Mouse (Mus musculus) stomach, embryonic 16.5 days (tissue): ENCODE measurements at regions not wholly inside any gene's neighbourhood (a gene's known extent, or its start where the extent isn't known, plus 50 kb on each side); places are given as distances from the start of the nearest gene placed in this dataset.
"Not testable (repeated sequence)": the region's sequence is repeated elsewhere in the genome, so short reads cannot be mapped to it uniquely, and the experiment has no call there.

Experiments
- ATAC-seq: fragments of 200-750 bp; cut with Nextera tagmentation; 2 replicates; pipeline ENCODE4 v1.8.0; 2017; ENCODE audit warnings: moderate number of reproducible peaks, moderate TSS enrichment; ENCODE audit not compliant: insufficient read depth, low FRiP score
- H3K27ac ChIP-seq: fragments of 300-500 bp; sonication (generic); 2 replicates; pipeline ENCODE4 v1.5.1; 2014; ENCODE audit warnings: low read length
- H3K27me3 ChIP-seq: fragments of 300-500 bp; sonication (generic); 2 replicates; pipeline ENCODE4 v1.6.1; 2014; ENCODE audit warnings: low read length, control low read depth, mixed read lengths; ENCODE audit not compliant: control insufficient read depth, insufficient read depth
- H3K36me3 ChIP-seq: fragments of 300-500 bp; sonication (generic); 2 replicates; pipeline ENCODE4 v1.6.1; 2014; ENCODE audit warnings: low read length; ENCODE audit not compliant: control insufficient read depth, insufficient read depth
- H3K4me1 ChIP-seq: fragments of 300-500 bp; sonication (generic); 2 replicates; pipeline ENCODE4 v1.6.1; 2014; ENCODE audit warnings: low read length, control low read depth, mixed read lengths; ENCODE audit not compliant: control insufficient read depth, insufficient read depth
- H3K4me2 ChIP-seq: fragments of 300-500 bp; sonication (generic); 2 replicates; pipeline ENCODE4 v1.6.1; 2014; ENCODE audit warnings: low read depth, low read length, mixed read lengths
- H3K4me3 ChIP-seq: fragments of 300-500 bp; sonication (generic); replicated peaks from 2 replicates; pipeline ENCODE4 v1.5.1; 2014; ENCODE audit warnings: mild to moderate bottlenecking, low read length
- H3K9ac ChIP-seq: fragments of 300-500 bp; sonication (generic); 2 replicates; pipeline ENCODE4 v1.6.1; 2014; ENCODE audit warnings: low read length
- H3K9me3 ChIP-seq: fragments of 300-500 bp; sonication (generic); replicated peaks from 2 replicates; pipeline ENCODE4 v1.6.1; 2016; ENCODE audit warnings: low read length, control low read depth; ENCODE audit not compliant: control insufficient read depth
- WGBS: fragments of 180-500 bp; shearing (Covaris S2); extraction: QIAGEN DNeasy Blood & Tissue Kit; methylation state at CpG from one replicate; pipeline ENCODE4 v1.1.7; 2014; 5-methylcytosine and 5-hydroxymethylcytosine counted together

DNA sequence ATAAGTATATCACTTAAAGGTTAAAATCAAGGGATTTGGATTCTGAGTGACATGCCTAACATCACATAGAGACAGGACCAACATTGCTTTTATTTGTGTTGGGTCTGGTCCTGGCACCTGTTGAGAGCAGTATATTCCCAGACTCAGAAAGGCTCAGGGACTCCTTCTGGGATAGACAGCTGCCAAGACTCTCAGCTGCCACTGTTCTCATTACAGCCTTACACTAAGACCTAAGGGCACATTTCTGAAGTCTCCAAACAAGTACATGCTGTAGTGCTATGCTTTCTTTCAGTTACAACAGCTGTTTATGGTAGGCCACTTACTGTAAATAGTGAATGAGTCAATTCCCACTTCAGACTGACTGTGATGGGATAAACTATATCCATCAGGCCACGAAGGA lies 77.7 kb upstream of the Fam13a start:
- Histone ChIP-seq H3K9me3 (no peaks in the 10 kb centered on the region), H3K27ac (no peak overlapping the region), H3K9ac (no peak overlapping the region), H3K4me1 (no peaks in the 10 kb centered on the region), H3K27me3 (no peaks in the 10 kb centered on the region), H3K36me3 (no peaks in the 10 kb centered on the region), H3K4me2 (no peak overlapping the region), H3K4me3 (no peak overlapping the region)
- 50% methylated on average over 1 of the region's 1 CpGs for WGBS
- peak; percentile 25; the same call in 1 of the 2 replicates for ATAC-seq

DNA sequence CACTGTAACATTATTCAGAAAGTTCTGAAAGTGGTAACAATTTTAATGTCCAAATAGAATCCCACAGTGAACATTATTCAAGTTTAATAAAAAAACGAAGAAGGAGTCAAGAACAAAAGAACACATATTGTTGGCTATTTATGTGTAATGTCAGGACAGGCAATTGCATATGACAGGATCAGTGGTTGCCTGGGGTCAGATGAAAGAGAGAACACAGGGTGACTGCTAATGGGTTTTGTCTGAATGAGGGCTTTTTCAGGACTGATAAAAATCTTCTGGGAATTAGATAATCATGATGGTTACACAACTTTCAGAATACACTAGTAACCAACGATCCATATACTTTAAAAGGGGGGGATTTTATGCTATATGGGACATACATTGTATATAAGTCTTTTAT lies 79.6 kb upstream of the Fam13a start:
- no peaks in the 10 kb centered on the region for H3K36me3 ChIP-seq
- H3K27ac ChIP-seq: no peak overlapping the region
- ATAC-seq: no peak
- H3K9ac ChIP-seq: no peak overlapping the region
- no peaks in the 10 kb centered on the region for H3K4me1 ChIP-seq
- no peak overlapping the region for H3K4me2 ChIP-seq
- H3K9me3 ChIP-seq: no peaks in the 10 kb centered on the region
- 43% methylated on average over 2 of the region's 2 CpGs for WGBS
- no peaks in the 10 kb centered on the region for H3K27me3 ChIP-seq
- no peak overlapping the region for H3K4me3 ChIP-seq

DNA sequence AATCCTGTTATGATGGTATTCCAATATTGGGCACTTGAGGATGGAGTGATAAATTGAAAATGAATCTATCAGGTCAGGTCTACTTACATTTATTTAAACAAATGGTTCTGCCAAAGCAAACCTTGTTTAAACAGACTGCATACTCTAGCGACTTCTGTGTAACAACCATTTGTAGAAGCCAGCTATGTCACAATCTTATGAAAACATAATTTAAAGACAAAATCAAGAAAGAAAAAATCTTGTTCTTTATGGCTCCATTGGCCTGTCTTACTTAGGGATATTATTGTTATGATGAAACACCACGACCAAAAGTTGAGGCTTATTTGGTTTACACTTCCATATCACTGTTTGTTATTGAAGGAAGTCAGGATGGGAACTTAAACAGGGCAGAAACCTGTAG lies 80.1 kb upstream of the Fam13a start:
- H3K4me1 ChIP-seq: no peaks in the 10 kb centered on the region
- no peaks in the 10 kb centered on the region for H3K27me3 ChIP-seq
- no peak overlapping the region for H3K9ac ChIP-seq
- H3K4me3 ChIP-seq: no peak overlapping the region
- no peak overlapping the region for H3K4me2 ChIP-seq
- no peaks in the 10 kb centered on the region for H3K9me3 ChIP-seq
- no peak overlapping the region for H3K27ac ChIP-seq
- ATAC-seq: no peak
- 15% methylated on average over 2 of the region's 2 CpGs for WGBS
- H3K36me3 ChIP-seq: no peaks in the 10 kb centered on the region

DNA sequence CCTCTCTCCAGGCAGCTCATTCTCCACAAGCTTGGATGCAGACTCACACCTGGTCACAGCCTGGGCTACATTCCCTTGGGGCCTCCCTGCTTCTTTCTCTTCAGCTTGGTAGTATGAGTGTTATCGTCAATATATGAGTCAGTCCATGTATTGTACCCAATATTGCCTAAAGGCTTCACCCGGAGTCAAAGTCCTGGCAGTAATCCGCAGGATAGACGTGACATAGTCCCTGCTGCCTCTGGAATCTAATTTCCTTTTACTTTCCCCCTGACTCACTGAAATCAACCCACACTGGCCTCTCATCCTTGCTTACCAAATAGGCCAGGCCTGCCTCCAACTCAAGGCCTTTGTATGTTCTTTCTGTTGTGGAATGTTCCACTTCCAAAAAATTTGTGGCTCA lies 83.8 kb upstream of the Fam13a start:
- no peak overlapping the region for H3K27ac ChIP-seq
- ATAC-seq: peak; percentile 13; the same call in 1 of the 2 replicates

DNA sequence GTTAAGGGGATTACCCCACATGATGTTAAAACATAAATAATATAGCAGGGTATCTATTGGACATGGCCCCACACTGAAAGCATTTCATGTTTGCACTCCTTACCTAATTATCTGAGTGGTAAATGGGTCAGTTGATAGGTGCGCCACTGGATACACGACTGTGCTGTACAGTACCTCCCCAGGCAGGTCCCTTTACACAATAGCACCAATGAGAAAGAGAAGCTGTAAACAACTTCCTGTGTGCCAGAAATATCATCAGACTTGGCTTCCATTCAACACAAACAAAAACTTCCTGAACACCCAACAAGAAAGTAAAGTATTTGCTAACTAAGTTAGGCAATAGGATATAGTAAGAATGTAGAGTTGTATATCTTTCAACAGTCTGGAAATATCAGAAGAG lies 76.3 kb upstream of the Tigd2 start:
- Histone ChIP-seq H3K4me3 (no peak overlapping the region), H3K36me3 (no peaks in the 10 kb centered on the region), H3K4me2 (no peak overlapping the region), H3K4me1 (no peaks in the 10 kb centered on the region), H3K9me3 (no peaks in the 10 kb centered on the region), H3K9ac (no peak overlapping the region), H3K27me3 (no peaks in the 10 kb centered on the region), H3K27ac (no peak overlapping the region)
- WGBS: 44% methylated on average over 2 of the region's 2 CpGs
- no peak for ATAC-seq

More for the DNA sequence above, 83.8 kb upstream of the Fam13a start:
- no peak overlapping the region for H3K4me2 ChIP-seq
- no peak overlapping the region for H3K4me3 ChIP-seq
- no peak overlapping the region for H3K9ac ChIP-seq
- no peaks in the 10 kb centered on the region for H3K36me3 ChIP-seq
- WGBS: 80% methylated on average over 4 of the region's 4 CpGs
- no peaks in the 10 kb centered on the region for H3K27me3 ChIP-seq
- no peaks in the 10 kb centered on the region for H3K9me3 ChIP-seq
- no peaks in the 10 kb centered on the region for H3K4me1 ChIP-seq

DNA sequence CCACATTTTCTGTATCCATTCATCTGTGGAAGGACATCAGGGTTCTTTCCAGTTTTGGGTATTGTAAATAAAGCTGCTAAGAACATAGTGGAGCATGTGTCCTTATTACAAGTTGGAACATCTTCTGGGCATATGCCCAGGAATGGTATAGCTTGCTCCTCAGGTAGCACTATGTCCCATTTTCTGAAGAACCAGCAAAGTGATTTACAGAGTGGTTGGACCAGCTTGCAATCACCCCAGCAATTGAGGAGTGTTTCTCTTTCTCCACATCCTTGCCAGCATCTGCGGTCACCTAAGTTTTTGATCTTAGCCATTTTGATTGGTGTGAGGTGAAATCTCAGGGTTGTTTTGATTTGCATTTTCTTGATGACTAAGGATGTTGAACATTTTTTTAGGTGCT lies 74.9 kb upstream of the Tigd2 start:
- H3K27me3 ChIP-seq: not testable (repeated sequence)
- WGBS: 88% methylated on average over 1 of the region's 1 CpGs

DNA sequence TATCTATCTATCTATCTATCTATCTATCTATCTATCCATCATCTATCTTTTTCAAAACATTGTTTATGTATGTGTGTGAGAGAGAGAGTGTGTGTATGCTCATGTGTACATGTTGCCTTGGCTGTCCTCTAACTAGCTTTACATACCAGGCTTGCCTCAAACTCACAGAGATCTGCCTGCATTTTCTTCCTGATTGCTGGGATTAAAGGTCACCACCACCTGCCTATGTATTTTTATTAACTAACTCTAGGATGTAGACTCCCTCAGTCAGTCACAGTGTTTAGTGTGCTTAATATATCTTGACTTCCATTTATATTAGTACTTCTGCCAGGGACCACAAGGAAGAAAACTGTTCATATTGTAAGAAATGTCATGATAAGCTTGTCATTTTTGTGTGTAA lies 69.0 kb upstream of the Tigd2 start:
- Histone ChIP-seq H3K4me1 (no peaks in the 10 kb centered on the region), H3K36me3 (no peaks in the 10 kb centered on the region), H3K27ac (no peak overlapping the region), H3K4me3 (no peak overlapping the region), H3K27me3 (no peaks in the 10 kb centered on the region), H3K9me3 (no peaks in the 10 kb centered on the region), H3K9ac (no peak overlapping the region), H3K4me2 (no peak overlapping the region)
- ATAC-seq: no peak

More for the DNA sequence above, 74.9 kb upstream of the Tigd2 start:
- ATAC-seq, H3K9me3 ChIP-seq, H3K9ac ChIP-seq, H3K4me3 ChIP-seq, H3K4me2 ChIP-seq, H3K4me1 ChIP-seq, H3K36me3 ChIP-seq, H3K27ac ChIP-seq: not testable (repeated sequence)

DNA sequence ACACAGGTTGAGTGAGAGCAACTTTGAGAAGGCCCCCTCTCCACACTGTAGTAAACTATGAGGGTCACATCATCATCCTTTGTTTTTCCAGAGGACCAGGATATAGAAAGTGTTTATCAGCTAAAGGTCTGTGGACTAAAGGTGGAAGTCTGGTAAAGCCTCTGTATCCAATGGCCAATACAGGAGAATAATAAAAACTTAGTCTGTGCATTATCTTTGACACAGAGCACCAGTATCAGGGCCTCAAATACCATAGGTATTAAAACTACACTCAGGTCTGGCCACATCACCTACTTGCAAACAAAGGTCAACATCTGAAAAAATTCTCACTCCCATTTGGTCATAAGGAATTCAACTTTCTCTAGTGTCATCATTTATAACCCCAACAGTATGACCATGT lies 66.6 kb upstream of the Tigd2 start:
- H3K4me1 ChIP-seq: no peaks in the 10 kb centered on the region
- ATAC-seq: no peak
- no peaks in the 10 kb centered on the region for H3K36me3 ChIP-seq
- H3K9ac ChIP-seq: no peak overlapping the region
- H3K4me2 ChIP-seq: no peak overlapping the region
- no peaks in the 10 kb centered on the region for H3K27me3 ChIP-seq
- no peak overlapping the region for H3K4me3 ChIP-seq
- H3K27ac ChIP-seq: no peak overlapping the region
- no peaks in the 10 kb centered on the region for H3K9me3 ChIP-seq

DNA sequence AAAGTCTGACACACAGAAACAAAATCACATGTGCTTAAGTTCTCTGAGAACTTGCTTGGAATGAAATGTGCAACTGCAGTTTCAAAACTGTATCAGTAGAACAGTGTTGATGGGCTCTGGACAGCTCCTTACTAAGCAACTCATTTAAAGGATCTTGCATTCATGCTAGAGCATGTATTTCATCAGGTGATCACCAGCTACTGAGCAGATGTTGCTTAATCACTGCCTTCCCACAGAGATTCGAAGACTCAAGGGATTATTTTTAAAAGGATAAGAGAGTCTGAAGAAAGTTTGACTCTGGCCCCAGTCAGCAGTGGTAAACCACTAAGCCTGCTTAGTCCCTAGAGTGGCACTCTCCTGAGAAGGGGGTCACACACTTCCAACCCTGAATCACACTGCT lies 61.2 kb upstream of the Tigd2 start:
- Histone ChIP-seq H3K9me3 (no peaks in the 10 kb centered on the region), H3K4me3 (no peak overlapping the region), H3K4me2 (no peak overlapping the region), H3K27ac (no peak overlapping the region), H3K4me1 (no peaks in the 10 kb centered on the region), H3K27me3 (no peaks in the 10 kb centered on the region), H3K36me3 (no peaks in the 10 kb centered on the region), H3K9ac (no peak overlapping the region)
- no peak for ATAC-seq
- WGBS: 47% methylated on average over 1 of the region's 1 CpGs

DNA sequence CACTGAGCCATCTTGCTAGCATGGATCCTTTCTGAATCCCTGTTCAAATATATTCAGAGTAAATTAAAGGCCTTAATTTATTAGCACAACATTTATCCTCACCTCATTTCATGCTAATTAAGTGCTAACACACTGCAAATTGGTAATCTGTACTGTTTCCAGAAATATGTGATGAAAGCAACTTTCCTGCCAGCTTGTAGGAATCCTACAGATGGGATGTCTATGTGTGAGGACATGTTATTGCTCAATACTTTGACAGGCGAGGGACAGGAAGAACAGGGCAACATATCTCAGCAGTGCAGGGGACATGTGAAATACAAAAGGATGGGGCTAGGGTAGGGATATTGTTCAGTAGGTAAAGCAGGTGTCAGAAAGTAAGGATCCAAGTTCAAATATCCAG lies 53.0 kb upstream of the Tigd2 start:
- 62% methylated on average over 1 of the region's 1 CpGs for WGBS
- ATAC-seq: no peak
- no peak overlapping the region for H3K4me3 ChIP-seq
- no peak overlapping the region for H3K4me2 ChIP-seq
- H3K9me3 ChIP-seq: no peaks in the 10 kb centered on the region
- H3K27ac ChIP-seq: no peak overlapping the region
- no peaks in the 10 kb centered on the region for H3K27me3 ChIP-seq
- no peaks in the 10 kb centered on the region for H3K36me3 ChIP-seq
- no peak overlapping the region for H3K9ac ChIP-seq
- H3K4me1 ChIP-seq: no peaks in the 10 kb centered on the region
